Mouse (Mus musculus) CD4-positive naive resting alpha-beta T cell, adult 57 days (primary cell): Measurements from ENCODE around the gene Olfr69. TPM values are rescaled to one million over a fixed set of nuclear protein-coding genes. Genes with fewer than 3 reads are reported as not detected.

ENCODE experiments used
- total RNA-seq: library from RNA; stranded (reverse); gene quantifications from one replicate; pipeline ENCODE4 v1.2.4, GENCODE M21; 2023

Olfr69 gene
- total RNA-seq: not detected

GRCm38 (mm10) chr7:103771494-103771893 is at the start of gene Olfr69:
Gene Olfr69 (minus strand): TSS chr7:103771594.

GRCm38 (mm10) chr7:103813766-103814165 is 42.4 kb upstream of the Olfr69 start, which contains the start of gene Hbb-bt:
Gene Hbb-bt (minus strand): TSS chr7:103813996.

DNA sequence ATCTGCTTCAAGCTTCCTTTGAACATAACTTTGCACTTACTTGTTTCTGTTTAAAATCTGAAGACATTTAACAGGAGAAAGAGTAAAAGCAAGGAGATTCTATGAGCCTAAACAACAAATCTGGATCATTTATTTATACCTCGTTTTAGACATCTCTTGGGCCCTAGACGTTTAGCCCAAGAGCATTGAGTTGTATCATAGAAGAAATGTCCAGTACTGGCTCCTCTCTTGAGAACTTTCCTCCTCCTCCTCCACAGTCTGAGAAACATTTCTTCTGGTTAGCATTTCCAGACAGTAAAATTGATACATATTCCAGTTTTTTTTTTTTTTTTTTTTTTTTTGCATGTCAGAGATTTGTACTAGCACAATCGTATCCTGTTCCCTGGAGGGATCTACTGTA is 20.3 kb upstream of the Olfr69 start, which contains the start of gene Olfr67:
TSS of gene Olfr67 (minus strand) at position 101 of the 400 bp plus-strand sequence.

GRCm38 (mm10) chr7:103779598-103779997 is 8.2 kb upstream of the Olfr69 start, which contains the start of gene Olfr68:
Gene Olfr68 (minus strand): TSS chr7:103779698.

GRCm38 (mm10) chr7:103757233-103757632 is 14.2 kb downstream of the Olfr69 start, which contains the start of gene Olfr630:
Gene Olfr630 (minus strand): TSS chr7:103757333.

DNA sequence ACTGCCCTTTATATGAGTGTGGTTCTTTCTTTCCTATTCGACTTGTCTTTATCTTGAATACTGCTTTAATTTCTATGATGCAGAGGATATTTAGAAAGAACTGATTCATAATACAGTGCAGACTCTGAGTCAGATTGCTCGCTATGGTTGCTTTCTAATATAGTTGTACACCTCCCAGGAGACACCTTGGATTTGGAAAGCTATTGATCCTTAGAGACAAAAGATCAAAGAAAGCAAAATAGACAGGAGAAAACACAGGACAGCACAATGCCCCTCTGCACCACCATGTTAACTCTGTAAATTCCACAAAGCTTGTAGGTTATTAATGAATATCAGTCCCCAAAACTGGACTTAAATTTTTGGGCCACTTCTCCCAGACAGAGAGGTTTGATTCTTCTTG is 26.6 kb downstream of the Olfr69 start, which contains the start of gene Olfr629:
TSS of gene Olfr629 (minus strand) at position 101 of the 400 bp plus-strand sequence.

GRCm38 (mm10) chr7:103730074-103730473 is 41.3 kb downstream of the Olfr69 start, which contains the start of gene Olfr628:
Gene Olfr628 (plus strand): TSS chr7:103730374.

Other genes starting within 250 kb of the Olfr69 start
- not detected for gene Olfr612, start 228.9 kb downstream of the Olfr69 start, total RNA-seq
- not detected for gene Olfr613, start 223.5 kb downstream of the Olfr69 start, total RNA-seq
- not detected for gene Olfr615, start 215.5 kb downstream of the Olfr69 start, total RNA-seq
- gene Olfr616, start 202.5 kb downstream of the Olfr69 start, total RNA-seq: not detected
- not detected for gene Olfr617, start 198.5 kb downstream of the Olfr69 start, total RNA-seq
- not detected for gene Olfr618, start 181.5 kb downstream of the Olfr69 start, total RNA-seq
- not detected for gene Olfr619, start 171.0 kb downstream of the Olfr69 start, total RNA-seq
- gene Olfr620, start 159.1 kb downstream of the Olfr69 start, total RNA-seq: not detected
- not detected for gene Olfr622, start 128.9 kb downstream of the Olfr69 start, total RNA-seq
- not detected for gene Olfr623, start 107.9 kb downstream of the Olfr69 start, total RNA-seq
- gene Olfr624, start 100.4 kb downstream of the Olfr69 start, total RNA-seq: not detected
- not detected for gene Olfr625-ps1, start 88.9 kb downstream of the Olfr69 start, total RNA-seq
- not detected for gene Olfr243, start 56.9 kb downstream of the Olfr69 start, total RNA-seq
- gene Olfr628, start 41.2 kb downstream of the Olfr69 start, total RNA-seq: not detected
- gene Olfr629, start 26.7 kb downstream of the Olfr69 start, total RNA-seq: not detected
- not detected for gene Olfr630, start 14.3 kb downstream of the Olfr69 start, total RNA-seq
- not detected for gene Olfr68, start 8.1 kb upstream of the Olfr69 start, total RNA-seq
- gene Olfr67, start 20.2 kb upstream of the Olfr69 start, total RNA-seq: not detected
- gene Hbb-bt, start 42.4 kb upstream of the Olfr69 start, total RNA-seq: 115 TPM
- 842 TPM for gene Hbb-bs, start 56.5 kb upstream of the Olfr69 start, total RNA-seq
- not detected for gene Hbb-bh2, start 68.9 kb upstream of the Olfr69 start, total RNA-seq
- gene Hbb-bh1, start 71.6 kb upstream of the Olfr69 start, total RNA-seq: not detected
- gene Hbb-y, start 81.6 kb upstream of the Olfr69 start, total RNA-seq: not detected
- gene Olfr66, start 114.7 kb upstream of the Olfr69 start, total RNA-seq: not detected
- gene Olfr64, start 122.9 kb upstream of the Olfr69 start, total RNA-seq: not detected
- not detected for gene Olfr65, start 131.9 kb upstream of the Olfr69 start, total RNA-seq
- not detected for gene Olfr631, start 157.2 kb upstream of the Olfr69 start, total RNA-seq
- gene Olfr632, start 162.8 kb upstream of the Olfr69 start, total RNA-seq: not detected
- not detected for gene Olfr633, start 172.8 kb upstream of the Olfr69 start, total RNA-seq
- gene Olfr635, start 199.6 kb upstream of the Olfr69 start, total RNA-seq: not detected
- gene Olfr638, start 227.2 kb upstream of the Olfr69 start, total RNA-seq: not detected
- gene Olfr639, start 245.7 kb upstream of the Olfr69 start, total RNA-seq: 0.21 TPM